Mouse (Mus musculus) kidney, postnatal 0 days (tissue): Measurements from ENCODE around the gene Dennd6b. TPM values are rescaled to one million over a fixed set of nuclear protein-coding genes. Genes with fewer than 3 reads are reported as not detected.
A peak's percentile ranks its signal among the peaks of the same experiment; 100 is the strongest.

Experiments
- ATAC-seq: fragments of 200-750 bp; cut with Nextera tagmentation; replicated peaks from 2 replicates; pipeline ENCODE4 v1.8.0; 2017; ENCODE audit warnings: low read depth, moderate number of reproducible peaks, moderate TSS enrichment, moderate library complexity; ENCODE audit not compliant: low FRiP score
- DNase-seq: peaks from one replicate; pipeline ENCODE4 v3.0.0-alpha.2; 2016; ENCODE audit warnings: low spot score
- H3K27ac ChIP-seq: fragments of 300-500 bp; sonication (generic); 2 replicates; pipeline ENCODE4 v1.5.1; 2014; ENCODE audit warnings: mild to moderate bottlenecking
- H3K27me3 ChIP-seq: fragments of 300-500 bp; sonication (generic); 2 replicates; pipeline ENCODE4 v1.6.1; 2014; ENCODE audit warnings: low read length, mixed read lengths; ENCODE audit not compliant: insufficient read depth
- H3K36me3 ChIP-seq: fragments of 300-500 bp; sonication (generic); 2 replicates; pipeline ENCODE4 v1.6.1; 2014; ENCODE audit warnings: low read length, mixed read lengths; ENCODE audit not compliant: insufficient read depth
- H3K4me1 ChIP-seq: fragments of 300-500 bp; sonication (generic); replicated peaks from 2 replicates; pipeline ENCODE4 v1.6.1; 2014; ENCODE audit warnings: antibody characterized with exemption, low read length, mixed read lengths; ENCODE audit not compliant: insufficient read depth
- H3K4me2 ChIP-seq: fragments of 300-500 bp; sonication (generic); 2 replicates; pipeline ENCODE4 v1.6.1; 2014; ENCODE audit warnings: mild to moderate bottlenecking, low read length, moderate library complexity, mixed read lengths
- H3K4me3 ChIP-seq: fragments of 300-500 bp; sonication (generic); replicated peaks from 2 replicates; pipeline ENCODE4 v1.5.1; 2014; ENCODE audit warnings: low read depth, low read length
- H3K9ac ChIP-seq: fragments of 300-500 bp; sonication (generic); 2 replicates; pipeline ENCODE4 v1.6.1; 2014; ENCODE audit warnings: low read depth, low read length
- H3K9me3 ChIP-seq: fragments of 300-500 bp; sonication (generic); replicated peaks from 2 replicates; pipeline ENCODE4 v1.6.1; 2016; ENCODE audit warnings: low read length, inconsistent platforms, mixed read lengths
- CTCF ChIP-seq: IDR thresholded peaks from 2 replicates; pipeline ENCODE4 v1.5.1; 2016; ENCODE audit warnings: antibody characterized with exemption, low read depth, mild to moderate bottlenecking, moderate library complexity
- WGBS: fragments of 180-500 bp; shearing (Covaris S2); extraction: QIAGEN DNeasy Blood & Tissue Kit; methylation state at CpG from one replicate; pipeline ENCODE4 v1.1.7; 2014; 5-methylcytosine and 5-hydroxymethylcytosine counted together
- microRNA-seq: library from miRNA; unstranded; fragments of <30 nt; microRNA quantifications from one replicate; pipeline ENCODE4, GENCODE M21; 2016
- polyA plus RNA-seq: library from polyadenylated mRNA; unstranded; fragments of >200 nt; fragmentation: Nextera tagmentation; extraction: Ambion mirVana; gene quantifications from 2 replicates; pipeline ENCODE4 v1.2.1, GENCODE M21; 2015

Dennd6b gene
- polyA plus RNA-seq, 1 experiment from 2014 or later: 10.4 TPM

DNA sequence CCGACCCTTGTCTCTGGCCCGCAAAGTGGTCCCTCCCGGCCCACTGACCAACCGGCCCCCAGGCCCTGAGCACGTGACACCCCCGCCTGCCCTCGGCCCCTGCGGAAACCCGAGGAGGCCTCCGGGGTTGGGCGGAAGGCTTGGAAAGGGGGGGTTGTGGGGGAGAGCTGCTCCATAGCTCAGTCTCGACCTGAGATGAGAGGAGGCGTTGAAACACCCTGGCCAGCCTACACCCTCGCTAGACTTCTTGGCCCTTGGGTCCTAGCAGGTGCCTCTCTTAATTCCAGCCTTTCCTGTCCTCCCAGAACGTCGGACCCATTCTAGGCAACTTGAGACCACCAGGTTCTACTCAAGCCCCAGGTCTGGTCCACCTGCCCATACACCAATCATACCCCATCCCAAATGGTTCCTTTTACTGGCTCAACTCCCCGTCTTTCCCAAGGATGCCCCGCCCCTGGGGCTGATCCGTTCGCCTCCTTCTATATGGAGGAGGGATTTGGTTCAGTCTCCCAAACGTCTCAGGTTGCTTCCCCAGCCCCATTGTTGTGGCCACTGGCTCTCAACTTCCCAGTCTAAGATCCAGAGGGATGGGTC lies 55.5 kb downstream of the Dennd6b start, which contains the start of gene Mapk12:
TSS of gene Mapk12 (minus strand) at position 45 of the 594 bp plus-strand sequence.
- Histone ChIP-seq H3K9me3 (no peaks in the 10 kb centered on the region), H3K36me3 (no peaks in the 10 kb centered on the region), H3K27ac (peak within 1 kb of the TSS; percentile 42; the same call in 1 of the 2 replicates), H3K4me2 (peak within 1 kb of the TSS; percentile 81), H3K27me3 (peaks cover 7% of the 10 kb centered on the region; the same call in 1 of the 2 replicates), H3K4me1 (peaks cover 19% of the 10 kb centered on the region), H3K4me3 (peak within 1 kb of the TSS; percentile 54), H3K9ac (peak within 1 kb of the TSS; percentile 67)
- ATAC-seq (peak; percentile 55), DNase-seq (peak; percentile 53)
- TF ChIP-seq CTCF: no peak
- WGBS: under 1% methylated on average over 21 of the region's 21 CpGs

DNA sequence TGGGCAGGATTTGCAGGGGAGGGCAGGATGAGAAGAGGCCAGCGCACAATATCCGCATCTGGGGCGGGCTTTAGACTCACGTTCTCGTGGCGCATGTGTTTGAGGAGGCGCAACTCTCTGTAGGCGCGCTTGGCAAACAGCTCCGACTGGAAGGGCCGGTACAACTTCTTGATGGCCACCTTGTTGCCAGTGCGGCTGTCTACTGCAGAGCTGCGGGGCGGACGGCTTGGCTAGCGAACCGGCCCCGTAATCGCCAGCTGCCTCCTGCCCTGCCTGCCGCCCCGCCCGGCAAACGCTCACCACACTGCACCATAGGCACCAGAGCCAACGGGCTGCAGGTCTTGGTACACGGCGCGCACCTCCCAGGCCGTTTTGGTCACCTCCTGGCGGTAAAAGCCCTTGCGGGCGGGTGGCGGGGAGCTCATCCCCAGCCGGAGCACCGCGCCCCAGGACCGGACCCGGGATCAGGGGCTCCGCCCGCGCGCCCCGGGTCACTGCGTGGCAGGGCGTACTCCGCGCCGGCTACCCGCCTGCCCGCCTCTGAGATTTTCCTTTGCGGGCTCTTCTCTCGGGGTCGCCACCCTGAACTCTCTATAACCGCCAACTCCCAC lies 56.1 kb downstream of the Dennd6b start:
- Histone ChIP-seq H3K4me3 (peak overlapping the region; percentile 54), H3K9me3 (no peaks in the 10 kb centered on the region), H3K4me1 (peaks cover 19% of the 10 kb centered on the region), H3K27me3 (peaks cover 7% of the 10 kb centered on the region; the same call in 1 of the 2 replicates), H3K9ac (peak overlapping the region; percentile 67), H3K36me3 (no peaks in the 10 kb centered on the region), H3K27ac (peak overlapping the region; percentile 42; the same call in 1 of the 2 replicates), H3K4me2 (peak overlapping the region; percentile 81)
- under 1% methylated on average over 51 of the region's 53 CpGs for WGBS
- DNase-seq: no peak
- 0 out of 2 replicates have a peak, but pooled peaks have one; percentile 1 for ATAC-seq
- no peak for TF ChIP-seq CTCF

GRCm38 (mm10) chr15:89138531-89138930 lies 57.8 kb downstream of the Dennd6b start:
- TF ChIP-seq CTCF: no peak
- WGBS: 89% methylated on average over 6 of the region's 6 CpGs

DNA sequence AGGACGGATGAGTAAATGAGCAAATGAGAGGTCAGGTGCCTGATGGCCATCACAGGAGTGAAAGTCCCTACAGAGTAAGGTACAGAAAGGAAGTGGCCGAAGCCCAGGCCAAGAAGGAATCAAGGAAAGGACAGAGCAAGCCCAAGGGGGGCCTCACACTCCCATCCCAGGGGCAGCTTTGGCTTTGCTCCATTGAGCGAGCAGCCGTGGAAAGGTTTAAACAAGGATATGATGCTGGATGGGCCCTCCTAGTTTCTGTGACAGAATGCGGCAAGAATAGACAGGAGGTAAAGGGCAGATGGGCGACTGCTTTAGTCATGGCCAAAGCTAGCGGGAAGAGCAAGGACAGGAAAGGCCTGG lies 58.3 kb downstream of the Dennd6b start:
- ATAC-seq: no peak
- H3K4me2 ChIP-seq: no peak overlapping the region
- peaks cover 19% of the 10 kb centered on the region for H3K4me1 ChIP-seq
- H3K27ac ChIP-seq: no peak overlapping the region
- no peak for TF ChIP-seq CTCF
- H3K4me3 ChIP-seq: no peak overlapping the region
- DNase-seq: no peak
- H3K36me3 ChIP-seq: no peaks in the 10 kb centered on the region
- H3K9me3 ChIP-seq: no peaks in the 10 kb centered on the region
- H3K27me3 ChIP-seq: peaks cover 7% of the 10 kb centered on the region; the same call in 1 of the 2 replicates
- H3K9ac ChIP-seq: no peak overlapping the region
- WGBS: 72% methylated on average over 7 of the region's 7 CpGs

More at GRCm38 (mm10) chr15:89138531-89138930, 57.8 kb downstream of the Dennd6b start:
- Histone ChIP-seq H3K4me2 (no peak overlapping the region), H3K27me3 (peaks cover 7% of the 10 kb centered on the region; the same call in 1 of the 2 replicates), H3K4me3 (no peak overlapping the region), H3K36me3 (no peaks in the 10 kb centered on the region), H3K27ac (no peak overlapping the region), H3K9me3 (no peaks in the 10 kb centered on the region), H3K9ac (no peak overlapping the region), H3K4me1 (peaks cover 19% of the 10 kb centered on the region)
- DNase-seq: no peak
- ATAC-seq: no peak

GRCm38 (mm10) chr15:89137378-89138045 lies 58.8 kb downstream of the Dennd6b start:
- DNase-seq: no peak
- Histone ChIP-seq H3K9ac (no peak overlapping the region), H3K27ac (no peak overlapping the region), H3K9me3 (no peaks in the 10 kb centered on the region), H3K36me3 (no peaks in the 10 kb centered on the region), H3K4me1 (peaks cover 19% of the 10 kb centered on the region), H3K27me3 (peaks cover 7% of the 10 kb centered on the region; the same call in 1 of the 2 replicates), H3K4me2 (no peak overlapping the region), H3K4me3 (no peak overlapping the region)
- 71% methylated on average over 11 of the region's 11 CpGs for WGBS
- ATAC-seq: no peak
- no peak for TF ChIP-seq CTCF

DNA sequence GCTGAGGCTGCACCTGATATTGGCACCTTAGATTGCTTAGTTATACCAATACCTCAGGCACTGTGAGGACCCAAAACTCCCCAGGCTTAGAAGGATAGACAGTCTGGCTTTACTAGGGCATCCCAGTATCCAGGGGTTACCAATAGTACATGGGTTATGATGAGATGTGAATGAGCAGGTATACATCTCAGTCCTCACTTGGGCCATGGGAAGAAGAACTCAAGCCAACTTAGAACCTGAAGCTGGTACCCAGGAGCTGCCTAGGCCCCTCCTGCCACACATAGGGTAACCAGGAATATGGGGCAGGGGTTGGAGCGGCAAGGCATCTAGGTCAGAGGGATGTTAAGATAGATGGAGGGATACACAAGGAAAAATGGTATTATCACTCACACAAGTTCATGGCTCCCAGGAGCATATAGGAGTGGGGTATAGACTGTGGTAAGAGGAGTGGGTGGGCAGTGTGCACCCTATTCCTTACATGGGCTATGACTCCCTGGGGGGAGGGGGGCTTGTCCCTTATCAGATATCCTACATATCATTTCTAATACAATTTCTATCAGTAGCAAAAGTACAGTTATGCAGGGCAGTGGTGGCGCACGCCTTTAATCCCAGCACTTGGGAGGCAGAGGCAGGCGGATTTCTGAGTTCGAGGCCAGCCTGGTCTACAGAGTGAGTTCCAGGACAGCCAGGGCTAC lies 59.7 kb downstream of the Dennd6b start:
- H3K4me2 ChIP-seq: no peak overlapping the region
- H3K9ac ChIP-seq: no peak overlapping the region
- H3K27me3 ChIP-seq: peaks cover 7% of the 10 kb centered on the region; the same call in 1 of the 2 replicates
- no peak overlapping the region for H3K27ac ChIP-seq
- H3K4me1 ChIP-seq: peaks cover 17% of the 10 kb centered on the region
- no peaks in the 10 kb centered on the region for H3K9me3 ChIP-seq
- no peak for TF ChIP-seq CTCF
- no peaks in the 10 kb centered on the region for H3K36me3 ChIP-seq
- DNase-seq (no peak), ATAC-seq (no peak)
- 93% methylated on average over 5 of the region's 5 CpGs for WGBS
- H3K4me3 ChIP-seq: no peak overlapping the region

Small RNA genes within 50 kb of the gene (microRNA-seq; reads per million reads assigned to microRNA genes)
- gene Mir6958: not detected
- gene Mir7118: not detected

Other genes with a start within 250 kb of the Dennd6b start
- not detected in 2 replicates for gene Ttll8, start 242.1 kb downstream of the Dennd6b start, polyA plus RNA-seq
- gene Mlc1, start 217.5 kb downstream of the Dennd6b start, polyA plus RNA-seq: 0.07 TPM in 1 of 2 replicates, not detected in the other
- gene Mov10l1, start 213.6 kb downstream of the Dennd6b start, polyA plus RNA-seq: not detected in 2 replicates
- 0.04 and 0.05 TPM in 2 replicates for gene Panx2, start 136.8 kb downstream of the Dennd6b start, polyA plus RNA-seq
- 48.9 and 50.3 TPM in 2 replicates for gene Trabd, start 121.4 kb downstream of the Dennd6b start, polyA plus RNA-seq
- 18.3 and 21.3 TPM in 2 replicates for gene Selenoo, start 107.4 kb downstream of the Dennd6b start, polyA plus RNA-seq
- gene Tubgcp6, start 73.4 kb downstream of the Dennd6b start, polyA plus RNA-seq: 6.6 and 7.4 TPM in 2 replicates
- gene Hdac10, start 67.8 kb downstream of the Dennd6b start, polyA plus RNA-seq: 12.8 and 13.2 TPM in 2 replicates
- gene Mapk12, start 55.8 kb downstream of the Dennd6b start, polyA plus RNA-seq: 12.3 and 13.5 TPM in 2 replicates
- 7.5 and 9.3 TPM in 2 replicates for gene Mapk11, start 46.9 kb downstream of the Dennd6b start, polyA plus RNA-seq
- gene Plxnb2, start 15.7 kb downstream of the Dennd6b start, polyA plus RNA-seq: 126 and 130 TPM in 2 replicates
- gene Ppp6r2, start 15.1 kb upstream of the Dennd6b start, polyA plus RNA-seq: 25.9 and 26.8 TPM in 2 replicates
- 30.0 and 37.2 TPM in 2 replicates for gene Sbf1, start 118.8 kb upstream of the Dennd6b start, polyA plus RNA-seq
- gene Adm2, start 126.2 kb upstream of the Dennd6b start, polyA plus RNA-seq: 1.5 and 2.0 TPM in 2 replicates
- gene Miox, start 137.9 kb upstream of the Dennd6b start, polyA plus RNA-seq: 119 and 185 TPM in 2 replicates
- gene Lmf2, start 159.2 kb upstream of the Dennd6b start, polyA plus RNA-seq: 46.1 and 48.1 TPM in 2 replicates
- gene Ncaph2, start 159.2 kb upstream of the Dennd6b start, polyA plus RNA-seq: 100 and 108 TPM in 2 replicates
- 11.7 and 12.6 TPM in 2 replicates for gene Sco2, start 177.3 kb upstream of the Dennd6b start, polyA plus RNA-seq
- 1.7 and 2.1 TPM in 2 replicates for gene Tymp, start 180.5 kb upstream of the Dennd6b start, polyA plus RNA-seq
- gene Odf3b, start 182.8 kb upstream of the Dennd6b start, polyA plus RNA-seq: 0.68 and 0.87 TPM in 2 replicates
- gene Klhdc7b, start 188.4 kb upstream of the Dennd6b start, polyA plus RNA-seq: not detected in 2 replicates
- gene Syce3, start 214.0 kb upstream of the Dennd6b start, polyA plus RNA-seq: not detected in 2 replicates
- 23.7 and 26.2 TPM in 2 replicates for gene Cpt1b, start 229.4 kb upstream of the Dennd6b start, polyA plus RNA-seq
- gene C730034F03Rik, start 233.1 kb upstream of the Dennd6b start, polyA plus RNA-seq: 1.5 and 1.7 TPM in 2 replicates
- not detected in 2 replicates for gene Gm44502, start 233.2 kb upstream of the Dennd6b start, polyA plus RNA-seq
- gene Chkb, start 233.4 kb upstream of the Dennd6b start, polyA plus RNA-seq: 64.5 and 65.1 TPM in 2 replicates